Mouse (Mus musculus) frontal cortex, postnatal 14 days (tissue): ENCODE results near the gene Mvb12a.

Experiments used
- DNase-seq, 2 experiments: peaks; one replicate each; pipeline ENCODE4 v3.0.0; 2022; ENCODE audit warnings: low spot score in 2 of 2

Mvb12a gene

DNA sequence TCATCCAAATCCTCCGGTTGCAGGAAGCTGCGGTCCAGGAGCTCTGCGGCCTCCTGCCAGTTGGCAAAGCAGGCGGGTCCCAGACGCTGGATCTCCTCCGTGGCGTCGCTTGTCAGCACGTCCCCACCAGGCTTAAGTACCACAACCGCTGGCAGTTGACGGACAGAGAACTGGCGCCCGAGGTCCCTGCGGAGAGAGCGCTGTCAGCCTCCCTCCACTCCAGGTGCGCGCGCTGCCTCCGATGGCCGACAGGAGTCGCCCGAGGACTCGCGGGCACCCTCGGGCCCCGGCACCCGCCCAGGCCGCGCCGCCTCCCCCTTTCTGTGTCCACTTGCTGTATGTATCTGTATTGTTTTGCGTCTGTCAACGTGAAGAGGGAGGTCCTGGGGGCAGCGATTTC, 20.0 kb downstream of the Mvb12a start:
- peak in 1 of 2 experiments; percentile 53 for DNase-seq

GRCm38 (mm10) chr8:71563992-71564391, 21.3 kb downstream of the Mvb12a start:
- no peak for DNase-seq

DNA sequence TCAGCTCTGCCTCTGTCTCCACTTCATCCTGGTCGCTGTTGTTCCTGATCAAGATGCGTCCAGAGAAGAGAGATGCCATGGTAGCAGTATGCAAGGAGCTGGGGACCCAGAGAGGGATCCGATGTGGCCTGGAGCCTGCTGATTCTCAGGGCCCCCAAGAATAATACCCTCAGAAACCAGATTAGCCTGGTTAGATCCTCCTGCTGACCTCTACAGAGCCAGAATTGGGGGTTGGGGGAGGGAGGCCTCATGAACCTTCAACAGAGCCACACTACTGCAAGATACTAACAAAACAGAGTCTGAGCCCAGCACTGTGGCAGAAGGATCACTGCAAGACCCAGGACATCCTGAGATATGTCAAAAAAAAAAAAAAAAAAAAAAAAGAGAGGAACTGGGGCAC, 23.8 kb downstream of the Mvb12a start, which contains the start of gene Nxnl1:
Nxnl1 (minus strand) TSS at position 101 of the 400 bp plus-strand sequence.
- DNase-seq, result no peak

DNA sequence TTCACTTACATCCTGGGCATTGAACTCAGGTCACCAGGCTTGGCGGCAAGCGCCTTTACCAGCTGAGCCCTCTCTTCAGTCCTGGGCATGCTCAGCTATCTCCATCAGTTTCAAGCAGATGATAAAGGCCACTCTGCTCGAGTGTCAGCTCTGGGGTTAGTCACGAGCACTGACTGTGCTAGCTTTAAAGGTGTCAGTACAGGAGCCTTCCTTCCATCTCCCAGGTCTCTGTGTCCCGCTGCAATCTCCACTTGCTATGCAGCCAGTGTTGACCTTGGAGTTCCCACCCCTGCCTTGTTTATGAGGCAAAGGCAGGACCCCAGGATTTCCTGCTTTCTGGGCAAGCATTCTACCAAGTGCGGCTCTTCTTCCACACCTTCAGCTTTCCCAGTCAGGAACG, 24.9 kb downstream of the Mvb12a start:
- no peak for DNase-seq

DNA sequence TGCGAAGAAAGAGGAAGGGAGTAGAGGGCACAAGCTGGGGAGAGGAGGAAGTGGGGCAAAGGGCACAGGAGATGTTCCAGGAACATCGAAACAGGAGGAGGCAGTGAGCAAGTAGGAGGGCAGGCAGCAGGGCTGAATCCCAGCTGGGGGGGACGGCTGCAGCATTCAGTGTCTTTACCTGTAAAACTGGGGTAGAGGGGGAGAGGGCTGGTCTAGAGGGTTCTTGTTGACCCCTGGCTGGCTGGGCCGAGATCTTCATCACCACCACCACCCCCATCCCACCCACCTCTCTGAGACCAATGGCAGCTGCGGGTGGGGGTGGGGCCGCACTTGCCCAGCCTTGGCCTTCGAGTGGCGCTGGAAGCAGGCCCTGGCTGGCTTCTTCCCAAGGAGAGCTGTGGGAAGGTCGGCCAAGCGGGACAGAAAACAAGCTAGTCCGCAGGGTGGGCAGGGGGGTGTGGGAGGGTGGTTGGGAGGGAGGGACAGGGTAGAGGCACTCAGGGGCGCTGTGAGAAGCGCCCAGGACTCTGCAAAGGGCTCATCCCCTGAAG, 25.7 kb downstream of the Mvb12a start, which contains the start of gene Slc27a1:
Slc27a1 (plus strand) TSS at position 496 of the 551 bp plus-strand sequence.
- DNase-seq, result peak in 1 of 2 experiments; percentile 69

- DNase-seq, result no peak
These were observed 26.2 kb downstream of the Mvb12a start for GRCm38 (mm10) chr8:71568941-71569340.

GRCm38 (mm10) chr8:71569366-71570290, 26.9 kb downstream of the Mvb12a start:
- DNase-seq, result peak; percentile 86 to 92

DNA sequence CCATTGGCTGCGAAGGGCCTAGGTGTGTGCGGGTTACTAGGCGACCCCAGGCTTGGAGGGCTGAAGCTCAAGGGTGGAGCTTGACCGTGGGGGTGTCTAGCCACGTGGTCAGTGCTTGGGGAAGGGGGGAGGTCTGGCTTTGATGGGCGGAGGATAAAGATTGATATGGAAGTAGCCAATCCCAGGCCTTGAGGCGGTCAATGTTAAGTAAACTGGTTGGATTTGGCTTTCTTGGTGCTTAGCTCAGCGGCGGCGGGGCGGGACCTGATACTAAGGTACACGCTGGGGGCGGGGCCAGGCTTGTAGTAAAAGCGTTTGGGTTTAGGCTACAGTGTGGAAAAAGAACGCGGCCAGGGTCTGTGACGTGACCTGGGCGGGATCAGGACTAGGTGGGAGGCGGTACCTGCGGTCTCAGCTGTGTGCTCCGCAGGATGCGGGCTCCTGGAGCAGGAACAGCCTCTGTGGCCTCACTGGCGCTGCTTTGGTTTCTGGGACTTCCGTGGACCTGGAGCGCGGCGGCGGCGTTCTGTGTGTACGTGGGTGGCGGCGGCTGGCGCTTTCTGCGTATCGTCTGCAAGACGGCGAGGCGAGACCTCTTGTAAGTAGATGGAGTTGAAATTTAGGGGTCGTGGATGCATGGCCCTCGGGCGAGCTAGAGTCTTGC, 27.7 kb downstream of the Mvb12a start:
- peak; percentile 96 for DNase-seq

- DNase-seq, result no peak
These were observed 29.4 kb downstream of the Mvb12a start for GRCm38 (mm10) chr8:71572077-71572476.

- DNase-seq, result peak; percentile 68 to 86
These were observed 30.3 kb downstream of the Mvb12a start for GRCm38 (mm10) chr8:71572847-71573633.

DNA sequence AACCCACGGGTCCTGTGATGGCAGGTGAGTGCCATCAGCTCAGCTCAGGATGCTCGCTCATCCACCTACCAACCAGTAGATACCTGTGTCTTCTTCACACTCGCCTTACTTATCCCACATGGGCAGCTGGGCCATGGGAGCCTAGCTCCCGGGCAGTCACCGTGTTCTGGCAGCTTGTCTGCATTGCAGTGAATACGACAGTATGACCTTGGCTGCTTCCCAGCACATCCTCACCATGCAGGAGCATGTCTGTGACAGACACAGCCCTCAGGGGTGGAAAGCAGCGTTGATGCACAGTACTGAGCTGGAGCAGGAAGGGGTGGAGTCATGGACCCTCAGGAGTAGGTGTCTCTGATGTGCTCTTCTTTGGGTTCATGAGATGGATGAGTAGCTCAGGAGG, 31.7 kb downstream of the Mvb12a start:
- DNase-seq, result no peak

GRCm38 (mm10) chr8:71575020-71575419, 32.3 kb downstream of the Mvb12a start:
- DNase-seq, result no peak

GRCm38 (mm10) chr8:71577856-71578387, 35.2 kb downstream of the Mvb12a start:
- no peak for DNase-seq

- DNase-seq, result no peak
These were observed 36.3 kb downstream of the Mvb12a start for GRCm38 (mm10) chr8:71579009-71579408.

GRCm38 (mm10) chr8:71579476-71579875, 36.8 kb downstream of the Mvb12a start:
- peak in 1 of 2 experiments; percentile 7 for DNase-seq

- DNase-seq, result peak in 1 of 2 experiments; percentile 8
These were observed 37.5 kb downstream of the Mvb12a start for GRCm38 (mm10) chr8:71580201-71580600.

DNA sequence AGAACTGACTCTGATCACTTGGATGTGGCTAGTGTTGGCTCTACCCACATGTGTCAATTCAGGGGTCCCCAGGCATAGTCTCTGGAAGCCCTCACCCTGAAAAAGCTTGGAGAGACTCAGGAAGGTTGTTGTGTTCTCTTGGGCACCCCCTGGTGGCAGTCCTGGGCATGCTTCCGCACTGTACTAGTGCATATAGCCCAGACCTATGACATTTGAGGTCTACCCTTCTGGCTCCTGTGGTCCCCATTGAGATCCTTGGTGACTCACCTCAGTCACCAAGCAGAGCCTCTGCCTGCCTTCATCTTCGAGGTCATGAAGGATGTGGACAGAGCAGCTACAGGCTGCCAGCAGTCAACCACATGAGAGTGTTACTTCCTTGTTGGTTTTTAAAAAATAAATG, 44.2 kb downstream of the Mvb12a start:
- no peak for DNase-seq

DNA sequence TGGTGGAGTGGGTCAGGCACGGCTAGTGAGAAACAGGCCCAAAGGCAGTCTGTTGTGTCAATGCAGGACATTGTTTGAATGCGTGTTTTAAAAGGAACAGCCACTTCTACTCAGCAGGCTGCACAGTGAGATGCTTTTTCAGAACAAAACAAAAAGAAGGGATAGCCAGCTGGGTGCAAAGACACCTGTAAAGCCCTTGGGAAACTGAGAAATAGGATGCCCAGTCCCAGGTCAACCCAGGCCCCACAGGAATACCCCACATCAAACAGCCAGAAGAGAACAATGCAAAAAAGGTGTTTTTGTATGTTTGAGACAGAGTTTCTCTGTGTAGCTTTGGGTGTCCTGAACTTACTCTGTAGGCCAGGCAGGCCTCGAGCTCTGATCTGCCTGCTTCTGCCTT, 46.0 kb downstream of the Mvb12a start:
- DNase-seq, result no peak

GRCm38 (mm10) chr8:71591017-71591416, 48.3 kb downstream of the Mvb12a start:
- DNase-seq, result no peak

- peak; percentile 92 to 95 for DNase-seq
These were observed 49.0 kb downstream of the Mvb12a start, which contains the start of gene Pgls for GRCm38 (mm10) chr8:71591471-71592373. TSS of gene Pgls (plus strand) at chr8:71592176.
